Mouse (Mus musculus) limb, embryonic 13.5 days (tissue): ENCODE measurements around the gene Capn5. TPM values are rescaled to one million over a fixed set of nuclear protein-coding genes. Genes with fewer than 3 reads are reported as not detected.

Source experiments
- ATAC-seq: fragments of 200-750 bp; cut with Nextera tagmentation; 2 replicates; pipeline ENCODE4 v1.8.0; 2017; ENCODE audit warnings: low read depth, moderate number of reproducible peaks, moderate TSS enrichment; ENCODE audit not compliant: low FRiP score
- H3K27ac ChIP-seq: fragments of 300-500 bp; sonication (generic); 2 replicates; pipeline ENCODE4 v1.5.1; 2015; ENCODE audit warnings: inconsistent platforms, mild to moderate bottlenecking, moderate library complexity
- H3K27me3 ChIP-seq: fragments of 300-500 bp; sonication (generic); 2 replicates; pipeline ENCODE4 v1.6.1; 2015; ENCODE audit warnings: mild to moderate bottlenecking, inconsistent platforms
- H3K36me3 ChIP-seq: fragments of 300-500 bp; sonication (generic); 2 replicates; pipeline ENCODE4 v1.6.1; 2015; ENCODE audit warnings: inconsistent platforms, mild to moderate bottlenecking, moderate library complexity
- H3K4me1 ChIP-seq: fragments of 300-500 bp; sonication (generic); 2 replicates; pipeline ENCODE4 v1.6.1; 2015; ENCODE audit warnings: inconsistent platforms
- H3K4me2 ChIP-seq: fragments of 300-500 bp; sonication (generic); replicated peaks from 2 replicates; pipeline ENCODE4 v1.6.1; 2015; ENCODE audit warnings: inconsistent platforms, mild to moderate bottlenecking, moderate library complexity
- H3K4me3 ChIP-seq: fragments of 300-500 bp; sonication (generic); 2 replicates; pipeline ENCODE4 v1.5.1; 2015; ENCODE audit warnings: moderate library complexity, mild to moderate bottlenecking, inconsistent platforms
- H3K9ac ChIP-seq: fragments of 300-500 bp; sonication (generic); 2 replicates; pipeline ENCODE4 v1.6.1; 2015; ENCODE audit warnings: mild to moderate bottlenecking, inconsistent platforms
- H3K9me3 ChIP-seq: fragments of 300-500 bp; sonication (generic); 2 replicates; pipeline ENCODE4 v1.6.1; 2016; ENCODE audit warnings: inconsistent platforms
- WGBS: fragments of 180-500 bp; shearing (Covaris S2); methylation state at CpG from one replicate; pipeline ENCODE4 v1.1.7; 2015; 5-methylcytosine and 5-hydroxymethylcytosine counted together
- polyA plus RNA-seq: library from polyadenylated mRNA; unstranded; fragments of >200 nt; fragmentation: Nextera tagmentation; extraction: Ambion mirVana; gene quantifications from 2 replicates; pipeline ENCODE4 v1.2.1, GENCODE M21; 2015

Capn5 gene
- 5.5 and 5.6 TPM in 2 replicates for polyA plus RNA-seq

DNA sequence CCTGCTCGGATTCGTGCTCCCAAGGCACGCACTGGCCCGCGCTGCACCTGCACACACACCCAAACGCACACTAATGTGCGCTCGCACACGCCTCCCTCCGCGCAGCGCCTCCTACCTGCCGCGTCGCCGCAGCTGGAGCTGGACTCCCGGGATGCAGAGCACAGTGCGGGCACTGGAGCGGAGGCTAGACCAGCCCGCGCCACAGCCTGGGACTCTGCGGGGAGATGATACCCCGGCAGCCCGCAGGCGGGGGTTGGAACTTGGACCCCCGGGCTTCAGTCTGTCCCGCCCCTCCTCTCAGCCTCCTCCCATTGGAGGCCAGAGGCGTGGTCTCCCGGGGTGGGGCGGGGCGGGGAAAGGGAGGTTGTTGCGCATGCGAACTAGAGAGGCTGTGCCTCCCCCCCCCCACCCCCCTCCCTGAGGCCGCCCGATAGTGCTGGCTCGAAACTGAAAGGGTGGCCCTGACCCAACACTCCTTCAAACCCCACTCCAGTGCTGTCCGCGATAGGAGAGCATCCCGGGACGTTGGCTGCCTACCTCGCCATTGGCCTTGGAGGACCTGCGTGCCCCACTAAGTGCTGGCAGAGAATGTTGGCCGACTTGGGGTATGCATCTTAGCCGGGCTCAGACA, at the start of gene Capn5:
Capn5 (minus strand) TSS at position 346 of the 631 bp plus-strand sequence.
- Histone ChIP-seq H3K27ac (no peak within 1 kb of the TSS), H3K27me3 (no peaks in the 10 kb centered on the region), H3K4me3 (peak within 1 kb of the TSS; percentile 79), H3K9ac (peak within 1 kb of the TSS; percentile 76), H3K4me1 (peaks cover 10% of the 10 kb centered on the region), H3K4me2 (peak within 1 kb of the TSS; percentile 80), H3K36me3 (no peaks in the 10 kb centered on the region), H3K9me3 (no peaks in the 10 kb centered on the region)
- 2% methylated on average over 35 of the region's 44 CpGs for WGBS
- ATAC-seq = peak; percentile 87

DNA sequence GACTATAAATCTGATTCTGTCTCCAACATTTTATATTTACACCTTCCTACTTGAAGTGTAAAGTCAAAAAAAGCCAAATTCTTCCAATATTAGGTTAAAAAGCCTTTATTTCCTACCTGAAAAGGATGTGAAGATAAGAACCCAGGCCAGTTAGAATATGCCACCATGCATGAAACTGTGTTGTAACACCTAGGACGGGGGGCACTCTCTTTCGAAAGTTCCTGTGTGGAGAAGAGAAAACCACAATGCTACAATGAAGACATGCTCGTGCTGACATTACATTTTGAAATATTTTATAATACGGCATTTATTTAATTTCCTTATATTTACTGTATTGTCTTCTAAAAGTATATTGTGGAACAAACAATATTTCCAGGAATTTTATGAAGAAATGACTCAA, 45.7 kb upstream of the Capn5 start:
- 89% methylated on average over 4 of the region's 4 CpGs for whole genome bisulfite sequencing
- Histone ChIP-seq H3K27ac (no peak overlapping the region), H3K4me1 (no peaks in the 10 kb centered on the region), H3K27me3 (no peaks in the 10 kb centered on the region), H3K9me3 (no peaks in the 10 kb centered on the region), H3K4me2 (no peak overlapping the region), H3K4me3 (no peak overlapping the region), H3K36me3 (no peaks in the 10 kb centered on the region; the same call in 1 of the 2 replicates), H3K9ac (no peak overlapping the region)
- ATAC-seq = no peak

DNA sequence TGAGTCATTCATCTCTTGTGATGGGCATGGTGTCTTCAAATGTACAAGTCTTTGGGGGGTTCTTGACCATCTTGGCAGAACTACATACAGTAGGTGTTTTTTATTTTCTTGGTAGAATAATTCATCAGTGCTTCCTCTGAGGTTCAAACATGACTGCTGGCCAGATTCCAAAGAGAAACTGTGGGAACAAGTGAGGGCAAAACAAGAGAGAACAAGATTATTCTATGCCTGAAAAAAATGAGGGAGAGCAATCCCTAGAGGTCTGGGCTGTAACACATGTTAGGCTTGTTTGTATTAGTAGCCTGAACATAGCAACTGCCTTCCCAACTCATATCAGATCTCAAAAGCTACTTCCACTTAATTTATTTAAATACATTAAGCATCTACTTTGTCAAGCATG, 38.6 kb upstream of the Capn5 start:
- H3K9me3 ChIP-seq = no peaks in the 10 kb centered on the region
- H3K27me3 ChIP-seq = no peaks in the 10 kb centered on the region
- no peak overlapping the region for H3K9ac ChIP-seq
- peaks cover 12% of the 10 kb centered on the region; the same call in 1 of the 2 replicates for H3K36me3 ChIP-seq
- no peaks in the 10 kb centered on the region for H3K4me1 ChIP-seq
- no peak overlapping the region for H3K4me3 ChIP-seq
- no peak for ATAC-seq
- H3K4me2 ChIP-seq = no peak overlapping the region
- H3K27ac ChIP-seq = no peak overlapping the region

DNA sequence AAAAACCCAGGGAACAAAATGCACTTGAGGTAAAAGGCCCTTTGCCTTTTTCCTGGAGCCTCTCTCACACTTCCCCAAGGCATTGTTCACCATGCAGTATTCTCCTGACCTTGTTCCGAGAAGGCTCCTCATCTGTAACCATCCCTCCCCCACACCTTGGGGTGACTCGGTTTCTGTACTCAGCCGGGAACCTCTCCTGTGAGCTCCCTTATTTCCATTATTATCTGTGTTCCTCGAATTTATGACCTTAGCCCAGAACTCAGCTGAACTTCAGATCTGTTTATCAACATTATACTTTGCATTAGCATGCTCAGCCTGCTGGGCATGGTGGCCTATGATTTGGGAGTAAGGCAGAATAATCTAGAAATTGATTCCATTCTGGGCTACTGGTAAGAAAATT, 24.9 kb upstream of the Capn5 start:
- Histone ChIP-seq H3K4me1 (0 out of 2 replicates have a peak, but pooled peaks cover 3% of the 10 kb centered on the region), H3K4me3 (no peak overlapping the region), H3K4me2 (no peak overlapping the region), H3K36me3 (no peaks in the 10 kb centered on the region), H3K27me3 (peaks cover 6% of the 10 kb centered on the region), H3K9me3 (no peaks in the 10 kb centered on the region), H3K27ac (no peak overlapping the region), H3K9ac (no peak overlapping the region)
- WGBS = 71% methylated on average over 4 of the region's 4 CpGs
- ATAC-seq = no peak

DNA sequence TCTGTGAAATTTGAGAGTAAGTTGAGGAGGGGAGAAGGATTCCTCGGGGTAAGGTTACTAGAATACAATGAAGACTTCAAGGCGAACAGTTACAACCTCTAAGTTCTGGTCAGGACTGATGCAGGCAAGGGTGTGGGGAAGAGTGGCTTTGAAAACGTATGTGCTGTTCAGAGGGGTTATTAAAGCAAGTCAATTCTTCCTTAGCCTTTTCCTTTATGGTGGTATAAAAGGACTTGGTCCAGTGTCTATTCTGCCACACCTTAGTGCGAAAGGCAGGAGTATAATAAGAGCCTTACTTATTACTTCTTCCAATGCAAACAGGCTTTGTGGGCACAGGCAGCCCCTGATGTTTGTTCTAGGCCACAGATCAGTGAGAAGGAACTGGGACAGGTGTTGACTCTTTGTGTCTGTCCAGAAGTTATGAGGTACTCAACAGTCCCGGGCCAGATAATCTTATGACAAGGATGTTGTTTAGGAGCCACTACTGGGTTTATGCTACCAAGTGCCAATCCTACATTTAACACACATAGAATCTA, 23.5 kb upstream of the Capn5 start:
- 0 out of 2 replicates have a peak, but pooled peaks cover 3% of the 10 kb centered on the region for H3K4me1 ChIP-seq
- 68% methylated on average over 5 of the region's 5 CpGs for WGBS
- no peak overlapping the region for H3K27ac ChIP-seq
- no peaks in the 10 kb centered on the region for H3K36me3 ChIP-seq
- H3K9ac ChIP-seq = no peak overlapping the region
- H3K27me3 ChIP-seq = peaks cover 13% of the 10 kb centered on the region
- no peaks in the 10 kb centered on the region for H3K9me3 ChIP-seq
- no peak overlapping the region for H3K4me2 ChIP-seq
- no peak overlapping the region for H3K4me3 ChIP-seq
- ATAC-seq = no peak

DNA sequence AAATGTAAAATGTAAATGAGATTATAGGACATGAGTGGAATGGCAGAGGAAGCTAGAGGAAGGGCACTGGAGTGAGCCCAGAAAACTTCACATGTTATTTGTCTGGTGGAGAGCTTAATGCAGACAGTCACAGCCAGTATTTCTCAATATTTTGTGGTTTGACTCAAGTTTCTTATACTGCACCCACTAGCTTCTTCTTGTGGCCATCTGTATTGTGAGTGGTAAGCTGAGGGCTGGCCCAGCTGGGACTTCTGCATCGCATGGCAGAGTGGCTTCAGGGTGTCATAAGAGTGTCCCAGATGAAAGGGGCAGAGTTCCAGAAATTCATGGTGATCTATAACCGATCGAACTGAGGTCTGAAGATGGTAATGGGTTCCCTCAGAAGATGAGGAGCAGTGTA, 22.3 kb upstream of the Capn5 start:
- H3K36me3 ChIP-seq = no peaks in the 10 kb centered on the region
- WGBS = 91% methylated on average over 3 of the region's 3 CpGs
- no peak overlapping the region for H3K4me2 ChIP-seq
- no peaks in the 10 kb centered on the region for H3K9me3 ChIP-seq
- H3K4me3 ChIP-seq = no peak overlapping the region
- peaks cover 25% of the 10 kb centered on the region for H3K27me3 ChIP-seq
- no peak overlapping the region for H3K9ac ChIP-seq
- 0 out of 2 replicates have a peak, but pooled peaks cover 3% of the 10 kb centered on the region for H3K4me1 ChIP-seq
- ATAC-seq = no peak
- no peak overlapping the region for H3K27ac ChIP-seq

DNA sequence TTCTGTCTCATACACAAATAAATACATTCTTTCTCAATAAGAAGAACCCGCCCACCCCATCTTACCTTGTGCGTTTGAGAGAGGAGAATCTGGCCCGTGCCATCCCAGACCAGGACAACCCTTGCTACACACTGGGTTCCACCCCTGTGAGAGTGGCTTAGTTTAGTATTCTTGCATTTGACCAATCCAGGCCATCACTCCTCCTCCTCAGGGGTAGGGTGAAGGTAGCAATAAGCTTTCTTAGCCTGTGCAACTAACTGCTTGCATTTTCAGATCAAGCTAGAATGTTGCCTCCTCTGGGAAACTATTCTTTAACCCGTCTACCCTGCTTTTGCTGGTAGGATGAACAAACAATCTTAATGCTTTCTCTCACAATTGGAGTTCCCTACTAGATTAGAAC, 21.3 kb upstream of the Capn5 start, which contains the start of gene B3gnt6:
B3gnt6 (minus strand) TSS at position 101 of the 400 bp plus-strand sequence.
- WGBS = 89% methylated on average over 4 of the region's 4 CpGs
- Histone ChIP-seq H3K36me3 (no peaks in the 10 kb centered on the region), H3K4me3 (no peak within 1 kb of the TSS), H3K27me3 (peaks cover 35% of the 10 kb centered on the region), H3K9me3 (no peaks in the 10 kb centered on the region), H3K9ac (no peak within 1 kb of the TSS), H3K4me1 (peaks cover 5% of the 10 kb centered on the region), H3K4me2 (no peak within 1 kb of the TSS), H3K27ac (no peak within 1 kb of the TSS)
- ATAC-seq = no peak

DNA sequence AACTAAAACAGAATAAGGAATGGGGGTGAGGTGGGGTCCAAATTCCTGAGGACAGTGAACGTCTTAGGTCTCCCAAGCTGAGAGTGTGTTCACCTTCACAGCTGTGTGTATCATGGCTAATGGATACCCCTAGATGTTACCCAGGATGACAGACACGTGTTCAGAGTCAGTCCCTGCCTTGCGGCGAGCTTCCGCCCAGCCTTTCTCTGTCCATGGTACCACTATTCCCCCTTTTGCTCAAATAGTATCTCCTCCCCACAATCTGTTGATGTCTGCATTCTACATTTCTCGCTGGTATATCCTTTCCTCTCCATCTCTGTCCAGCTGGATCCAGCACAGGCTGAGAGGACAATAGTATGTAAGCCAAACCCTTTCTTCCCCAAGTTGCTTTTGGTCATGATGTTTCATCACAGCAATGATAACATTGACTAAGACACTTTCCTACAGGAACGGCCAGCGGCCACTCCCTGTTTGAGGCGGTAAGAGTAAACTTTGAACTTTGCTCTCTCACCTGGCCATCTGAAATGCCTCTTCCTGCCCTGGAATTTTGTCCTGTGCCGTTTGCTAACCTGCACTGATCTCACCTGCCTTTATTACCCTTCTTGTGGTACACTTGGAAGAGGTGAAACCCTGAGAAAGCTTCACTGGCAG, 17.2 kb upstream of the Capn5 start:
- Histone ChIP-seq H3K9ac (no peak overlapping the region), H3K4me2 (no peak overlapping the region), H3K27me3 (peaks cover 69% of the 10 kb centered on the region), H3K27ac (no peak overlapping the region), H3K4me1 (peaks cover 14% of the 10 kb centered on the region), H3K9me3 (no peaks in the 10 kb centered on the region), H3K4me3 (no peak overlapping the region), H3K36me3 (no peaks in the 10 kb centered on the region)
- ATAC-seq = no peak
- 37% methylated on average over 10 of the region's 10 CpGs for WGBS

DNA sequence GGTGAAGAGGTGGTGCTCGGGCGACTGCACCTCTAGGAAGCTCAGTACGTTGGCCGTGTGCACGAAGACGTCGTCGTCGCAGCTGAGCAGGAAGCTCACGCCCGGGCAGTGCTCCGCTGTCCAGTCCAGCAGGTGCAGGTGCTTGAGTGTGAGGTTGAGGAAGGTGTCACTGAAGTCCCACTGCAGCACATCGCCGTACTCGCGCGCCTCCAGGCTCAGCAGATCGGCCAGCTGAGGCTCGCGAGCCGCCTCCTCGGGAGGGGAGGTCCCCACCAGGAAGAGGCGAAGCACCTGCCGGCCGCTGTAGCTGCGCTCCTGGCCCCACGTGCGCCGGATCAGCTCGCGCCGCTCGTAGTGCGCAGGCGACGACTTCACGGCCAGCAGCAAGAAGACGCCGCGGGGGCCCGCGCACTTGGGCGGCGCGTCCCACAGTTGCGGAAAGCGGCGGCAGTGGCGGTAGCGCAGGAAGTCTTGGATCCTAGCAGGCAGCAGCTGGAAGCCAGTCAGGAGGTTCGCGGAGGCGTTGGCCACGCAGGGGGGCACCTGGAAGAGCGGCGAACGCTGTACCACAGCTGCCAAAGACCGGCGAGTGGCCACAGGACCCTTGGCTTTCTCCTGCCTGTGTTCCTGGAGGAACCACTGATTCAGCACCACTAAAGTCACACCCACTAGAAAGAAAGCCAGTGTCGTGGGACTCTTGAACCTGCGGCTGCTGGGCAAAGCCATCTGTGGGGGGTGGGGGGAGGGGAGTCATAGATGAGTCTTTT, 16.1 kb upstream of the Capn5 start:
- H3K4me2 ChIP-seq = peak overlapping the region; percentile 75
- H3K36me3 ChIP-seq = no peaks in the 10 kb centered on the region
- H3K4me3 ChIP-seq = peak overlapping the region; percentile 37
- no peak for ATAC-seq
- peaks cover 69% of the 10 kb centered on the region for H3K27me3 ChIP-seq
- no peak overlapping the region for H3K27ac ChIP-seq
- peak overlapping the region; percentile 37 for H3K9ac ChIP-seq
- 2% methylated on average over 61 of the region's 61 CpGs for WGBS
- H3K9me3 ChIP-seq = no peaks in the 10 kb centered on the region
- peaks cover 14% of the 10 kb centered on the region for H3K4me1 ChIP-seq

DNA sequence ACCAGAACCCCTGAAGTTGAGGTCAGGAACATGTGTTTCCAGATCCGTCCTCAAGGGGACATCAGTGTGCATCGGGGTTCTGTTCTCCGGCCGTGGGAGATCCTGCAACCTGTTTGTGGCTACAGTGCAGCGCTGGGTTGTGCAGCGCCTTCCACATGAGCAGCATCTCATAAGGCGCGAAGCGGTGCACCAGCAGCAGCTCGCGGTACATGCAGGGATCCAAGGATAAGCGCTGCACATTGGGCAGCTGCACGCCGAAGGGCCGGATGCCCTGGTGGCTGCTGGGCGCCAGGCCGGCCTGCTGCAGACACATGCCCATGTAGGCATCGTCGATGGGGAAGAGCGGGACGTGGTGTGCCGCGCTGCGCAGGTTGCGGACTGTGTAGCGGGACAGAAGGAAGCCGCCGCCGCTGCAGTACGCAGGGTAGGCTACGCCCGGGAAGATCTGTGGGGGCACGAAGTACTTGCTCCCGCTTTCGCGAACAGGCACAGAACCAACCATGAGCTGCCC, 15.5 kb upstream of the Capn5 start:
- peak overlapping the region; percentile 37 for H3K4me3 ChIP-seq
- ATAC-seq = peak; percentile 48; the same call in 1 of the 2 replicates
- H3K4me2 ChIP-seq = peak overlapping the region; percentile 75
- no peak overlapping the region for H3K27ac ChIP-seq
- peaks cover 67% of the 10 kb centered on the region for H3K27me3 ChIP-seq
- peak overlapping the region; percentile 37; the same call in 1 of the 2 replicates for H3K9ac ChIP-seq
- H3K4me1 ChIP-seq = peaks cover 14% of the 10 kb centered on the region
- H3K9me3 ChIP-seq = no peaks in the 10 kb centered on the region
- WGBS = 5% methylated on average over 36 of the region's 36 CpGs
- no peaks in the 10 kb centered on the region for H3K36me3 ChIP-seq

DNA sequence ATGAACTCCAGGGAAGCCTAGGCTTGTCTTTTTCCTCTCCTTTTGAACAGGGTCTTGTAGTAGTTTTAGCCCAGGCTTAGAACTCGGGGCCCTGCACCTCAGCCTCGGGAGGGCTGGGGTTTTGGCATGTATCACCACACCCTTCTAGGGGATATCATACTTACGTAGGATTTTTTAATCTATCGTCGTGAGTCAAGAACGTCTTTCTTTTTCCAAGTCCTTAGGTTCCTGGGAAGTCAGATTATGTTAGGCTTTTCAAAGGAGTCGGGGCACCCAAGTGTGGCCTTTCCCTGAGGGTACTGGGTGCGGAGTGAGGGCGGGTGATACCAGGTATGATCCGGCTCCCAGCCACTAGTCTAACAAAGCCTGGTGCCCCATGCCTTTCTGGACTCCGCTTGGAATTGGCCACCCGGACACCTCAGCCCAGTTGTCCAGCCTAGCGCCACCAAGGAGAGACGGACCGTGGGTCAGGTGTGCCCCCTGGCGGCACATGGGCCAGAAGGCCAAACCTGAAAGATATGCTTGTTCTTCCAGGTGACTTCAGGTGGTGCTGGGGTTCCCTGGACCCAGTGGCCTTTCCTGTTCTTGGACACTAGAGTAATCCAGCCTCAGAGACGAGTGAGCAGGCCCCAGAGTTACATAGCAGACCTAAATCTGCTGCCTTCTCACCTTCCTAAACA, 13.6 kb upstream of the Capn5 start:
- H3K4me3 ChIP-seq = no peak overlapping the region
- no peak overlapping the region for H3K4me2 ChIP-seq
- no peaks in the 10 kb centered on the region for H3K36me3 ChIP-seq
- H3K9ac ChIP-seq = no peak overlapping the region
- WGBS = 61% methylated on average over 17 of the region's 17 CpGs
- peaks cover 14% of the 10 kb centered on the region for H3K4me1 ChIP-seq
- peaks cover 58% of the 10 kb centered on the region for H3K27me3 ChIP-seq
- ATAC-seq = no peak
- no peaks in the 10 kb centered on the region for H3K9me3 ChIP-seq
- no peak overlapping the region for H3K27ac ChIP-seq
